ENCODE assay signal across 8 mouse cellular contexts in genomic region chr9:63793731-63794495, GRCm38 (mm10). TPM values are rescaled to one million over a fixed set of nuclear protein-coding genes. Genes with fewer than 3 reads are reported as not detected.
DNase-seq lines count a peak whose midpoint lies in the region; ATAC-seq lines count a peak whose summit lies in the region.

No protein-coding gene starts in this region.

- H3K4me3 ChIP-seq in forebrain, embryonic 13.5 days, result no peak overlapping the region

- ATAC-seq in forebrain, embryonic 13.5 days, result no peak

- H3K4me1 ChIP-seq in forebrain, embryonic 13.5 days, result 0 out of 2 replicates have a peak, but pooled peaks cover 4% of the 10 kb centered on the region

- 87% methylated on average over 10 of the region's 10 CpGs for WGBS in forebrain, embryonic 13.5 days

- no peak overlapping the region for H3K9ac ChIP-seq in forebrain, embryonic 13.5 days

- H3K36me3 ChIP-seq in forebrain, embryonic 13.5 days (ENCODE audit: poor library complexity, severe bottlenecking), result no peaks in the 10 kb centered on the region

- no peaks in the 10 kb centered on the region for H3K27me3 ChIP-seq in forebrain, embryonic 13.5 days

- DNase-seq in 416B (ENCODE audit: low read depth), result peak; percentile 89
- peak; percentile 86 for DNase-seq in adrenal gland, postnatal 14 days
- DNase-seq in heart, adult 8-10 months (ENCODE audit: low spot score), result peak; percentile 73
- peak; percentile 83 to 92 for DNase-seq in left cerebral cortex, adult 9 months (ENCODE audit: low spot score in 2 of 2)
- DNase-seq in natural killer cell, adult 2 months (ENCODE audit: low spot score in 2 of 2), result peak; percentile 25 to 44
- DNase-seq in cerebellum, postnatal 10 days, result no peak
- no peak for DNase-seq in cerebellum, adult 18-20 months

- H3K4me2 ChIP-seq in forebrain, embryonic 13.5 days, result no peak overlapping the region

- no peak overlapping the region for H3K27ac ChIP-seq in forebrain, embryonic 13.5 days

- H3K9me3 ChIP-seq in forebrain, embryonic 13.5 days (replicated peaks), result no peaks in the 10 kb centered on the region

RNA-seq across cellular contexts. Expression of gene Smad3, which starts 36.1 kb away (rescaled TPM):
- 26.5 and 32.9 TPM in 2 replicates for total RNA-seq in adrenal gland, postnatal 14 days (2021)
- total RNA-seq in heart, adult 8-10 months (2022), result 10 to 100 TPM; 10.1 to 14.1 (median 12.5) TPM
- 9.9 and 10.7 TPM in 2 replicates for polyA plus RNA-seq in forebrain, embryonic 13.5 days (2015; fragmentation: Nextera tagmentation; extraction: Ambion mirVana)

Comparison
In these comparisons a context has a peak if more than half of its experiments do, and no peak if none do; other contexts are left out.
1. DNase-seq: peak in 416B (single experiment), adrenal gland, postnatal 14 days (single experiment), heart, adult 8-10 months (single experiment), left cerebral cortex, adult 9 months (2 of 2) and natural killer cell, adult 2 months (2 of 2); none in cerebellum, postnatal 10 days (0 of 2) and cerebellum, adult 18-20 months (0 of 2).